Mouse (Mus musculus): ENCODE measurements around the gene Slc17a9. TPM values are rescaled to one million over a fixed set of nuclear protein-coding genes. Genes with fewer than 3 reads are reported as not detected.

Gene Slc17a9
- under 1 TPM in 1 of 2 experiments, not detected in 1; 0.38 TPM for total RNA-seq (2021)

- intact Hi-C loops (cut with DNase I), result no loop called here
- DNase-seq, result peak; percentile 47 to 61
These were observed at the start of gene Slc17a9 for GRCm38 (mm10) chr2:180724585-180725413. Gene Slc17a9, plus strand, starts transcription at chr2:180725263.

DNA sequence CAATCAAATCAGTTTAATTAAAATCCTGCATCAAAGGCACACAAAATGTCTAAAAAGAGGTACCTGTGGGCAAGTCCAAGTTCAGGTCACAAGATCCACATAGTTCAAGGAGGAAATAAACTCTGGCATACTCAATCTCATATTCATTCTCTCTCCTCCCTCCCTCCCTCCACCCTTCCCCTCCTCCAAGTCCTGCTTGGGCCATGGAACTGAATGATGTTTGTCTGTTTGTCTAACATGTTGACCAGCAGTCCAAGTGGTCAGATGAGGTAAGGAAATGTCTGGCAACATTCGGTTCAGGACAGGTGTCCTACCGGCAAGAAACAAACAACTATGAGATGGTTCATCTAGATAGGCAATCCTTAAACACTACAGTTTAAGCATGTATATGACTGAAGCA, 48.4 kb upstream of the Slc17a9 start:
- no peak for DNase-seq
- intact Hi-C loops (cut with DNase I), result no loop called here

DNA sequence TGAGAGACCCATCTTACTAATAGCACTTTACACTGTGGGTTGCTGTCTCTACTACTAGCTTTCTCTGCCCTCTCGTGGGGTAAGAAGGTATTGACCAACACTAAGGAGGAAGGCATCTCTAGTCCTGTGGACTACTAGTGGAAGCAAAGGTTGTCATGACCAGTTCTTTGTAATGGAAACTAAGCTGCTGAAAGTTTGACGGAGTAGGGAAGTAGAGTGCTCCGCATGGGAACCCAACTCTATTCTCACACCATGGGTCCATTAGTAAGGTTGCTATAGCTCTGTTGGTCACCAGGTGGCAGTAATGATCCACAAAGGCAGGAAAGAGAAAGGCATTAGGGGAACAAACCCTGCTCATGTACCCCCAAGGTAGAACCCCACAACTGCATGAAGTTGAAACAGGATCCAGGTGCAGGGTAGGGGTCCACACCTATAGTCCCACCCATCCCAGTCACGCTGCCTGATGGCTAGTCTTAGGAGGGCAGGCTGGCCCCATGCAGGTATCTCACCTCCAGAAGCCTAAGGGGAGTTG, 46.4 kb upstream of the Slc17a9 start:
- DNase-seq, result peak; percentile 72 to 75
- intact Hi-C loops (cut with DNase I), result loop anchor here (1.0 to 2.0 kb wide), 2 partner anchors 32 to 67 kb away; partner anchors contain the start of gene Gid8

DNA sequence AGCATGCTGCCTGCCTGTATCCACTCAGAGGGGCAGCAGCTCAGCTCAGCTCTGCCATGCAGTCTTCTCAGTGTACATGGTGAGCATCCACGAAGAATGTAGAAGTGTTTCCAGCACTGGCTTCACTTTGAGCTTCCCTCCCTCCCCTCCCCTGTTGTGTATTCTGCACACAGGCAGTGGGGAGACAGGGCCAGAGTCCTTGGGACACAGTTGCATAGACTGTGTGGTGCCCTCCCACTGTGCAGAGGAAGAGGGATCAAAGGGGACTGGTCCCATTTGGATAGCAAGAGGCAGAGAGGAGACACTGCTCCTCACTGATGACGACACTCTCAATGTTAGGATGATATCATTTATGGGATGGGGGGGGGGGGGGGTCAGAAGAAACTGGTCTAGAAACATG, 43.8 kb upstream of the Slc17a9 start:
- DNase-seq, result no peak
- intact Hi-C loops (cut with DNase I), result no loop called here

- intact Hi-C loops (cut with DNase I), result no loop called here
- no peak for DNase-seq
These were observed 41.5 kb upstream of the Slc17a9 start for GRCm38 (mm10) chr2:180683524-180683923.

DNA sequence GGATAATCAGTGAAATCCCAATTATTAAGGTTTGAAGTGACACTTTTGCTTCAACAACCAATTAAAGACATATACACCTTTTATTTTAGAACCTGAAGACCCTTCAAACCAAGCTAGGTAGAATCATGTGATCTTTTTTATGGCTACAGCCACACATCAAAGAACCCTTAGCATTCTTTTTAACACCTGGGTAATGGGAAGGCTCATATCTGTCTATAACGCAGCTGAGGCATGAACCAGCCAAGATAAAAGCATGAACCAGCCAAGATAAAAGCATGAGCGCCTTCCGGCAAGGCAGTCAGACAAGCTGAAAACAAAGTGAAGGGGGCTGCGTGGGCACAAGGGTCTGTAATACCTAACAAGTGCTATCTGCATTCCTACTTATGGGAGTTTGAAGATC, 41.0 kb upstream of the Slc17a9 start:
- no peak for DNase-seq
- intact Hi-C loops (cut with DNase I), result no loop called here

GRCm38 (mm10) chr2:180689841-180690240, 35.2 kb upstream of the Slc17a9 start:
- intact Hi-C loops (cut with DNase I), result no loop called here
- DNase-seq, result no peak

DNA sequence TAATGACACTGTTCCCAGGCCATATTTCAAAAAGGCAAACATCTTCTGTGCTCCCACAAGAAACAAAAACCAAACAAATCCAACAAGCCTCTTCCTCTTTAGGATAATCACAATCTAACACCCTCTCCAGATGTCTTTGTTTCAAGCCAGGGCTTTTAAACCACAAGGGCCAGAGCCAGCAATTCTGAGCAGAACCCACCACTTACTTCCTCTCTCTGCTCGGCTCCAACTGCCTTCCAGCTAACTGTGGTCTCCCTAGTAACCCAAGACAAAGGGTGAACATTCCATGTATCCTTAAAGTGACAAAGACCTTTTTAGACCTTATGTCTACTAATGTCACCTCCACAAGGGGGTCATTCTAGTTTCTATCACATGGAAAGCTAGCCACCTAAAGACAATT, 32.4 kb upstream of the Slc17a9 start:
- peak; percentile 28 to 47 for DNase-seq
- intact Hi-C loops (cut with DNase I), result loop anchor here (2.0 kb wide), 1 partner anchor 16 kb away; the partner anchor contains the start of gene Dido1

DNA sequence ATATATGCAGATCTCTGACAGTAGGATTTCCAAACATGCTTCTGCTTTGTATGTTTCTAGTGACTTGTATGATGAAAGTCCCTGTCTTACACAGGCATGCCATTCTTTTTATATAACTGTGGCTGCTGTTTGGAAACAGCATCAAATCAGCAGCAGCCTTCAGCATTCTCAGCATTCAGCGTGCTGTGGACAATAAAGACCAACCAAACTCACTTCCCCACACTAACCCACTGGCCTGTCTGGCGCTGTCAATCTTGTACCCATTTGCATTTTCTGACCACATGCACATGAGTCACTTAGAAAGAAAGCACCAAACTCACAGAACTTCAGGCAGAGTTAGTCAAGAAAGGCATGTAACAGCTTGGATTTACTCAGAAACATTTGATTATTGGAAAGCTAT, 29.9 kb upstream of the Slc17a9 start:
- no peak for DNase-seq
- intact Hi-C loops (cut with DNase I), result no loop called here

GRCm38 (mm10) chr2:180700457-180700856, 24.6 kb upstream of the Slc17a9 start:
- intact Hi-C loops (cut with DNase I), result loop anchor here (10.0 kb wide), 1 partner anchor 426 kb away; the partner anchor contains the start of gene Cables2
- DNase-seq, result no peak

DNA sequence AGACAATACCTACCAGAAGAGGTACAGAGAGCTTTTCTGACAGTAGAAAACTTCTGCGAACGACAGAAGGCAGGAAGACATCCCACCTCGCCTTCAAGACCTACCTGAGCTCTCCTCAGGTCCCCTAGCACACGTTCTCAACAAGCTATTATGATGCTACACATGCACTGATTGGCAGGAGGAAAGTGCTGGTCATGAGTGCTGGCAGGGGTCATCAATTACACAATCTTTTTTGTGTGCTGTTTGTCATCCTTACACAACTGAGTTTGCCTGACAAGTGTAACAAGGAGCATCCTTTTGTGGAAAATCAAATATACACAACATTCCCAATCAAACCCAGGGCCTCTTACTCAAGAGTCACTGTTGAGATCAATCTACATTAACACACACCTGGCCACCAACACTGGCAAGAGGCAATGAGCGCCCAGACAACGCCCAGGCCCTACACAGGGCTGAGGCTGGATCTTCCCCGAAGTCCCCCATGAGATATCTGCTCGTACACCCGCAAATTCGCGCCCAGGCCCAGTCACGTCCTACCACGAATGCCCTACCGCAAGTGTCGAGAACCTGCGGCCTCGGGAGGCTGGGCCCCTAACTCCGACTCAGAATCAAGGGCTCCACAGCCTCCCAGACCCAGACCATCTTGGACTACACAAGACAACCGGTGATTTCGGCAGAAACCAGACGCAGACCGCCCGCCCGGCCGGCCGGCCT, 23.9 kb upstream of the Slc17a9 start:
- no peak for DNase-seq
- intact Hi-C loops (cut with DNase I), result loop anchor here (10.0 kb wide), 1 partner anchor 426 kb away; the partner anchor contains the start of gene Cables2

DNA sequence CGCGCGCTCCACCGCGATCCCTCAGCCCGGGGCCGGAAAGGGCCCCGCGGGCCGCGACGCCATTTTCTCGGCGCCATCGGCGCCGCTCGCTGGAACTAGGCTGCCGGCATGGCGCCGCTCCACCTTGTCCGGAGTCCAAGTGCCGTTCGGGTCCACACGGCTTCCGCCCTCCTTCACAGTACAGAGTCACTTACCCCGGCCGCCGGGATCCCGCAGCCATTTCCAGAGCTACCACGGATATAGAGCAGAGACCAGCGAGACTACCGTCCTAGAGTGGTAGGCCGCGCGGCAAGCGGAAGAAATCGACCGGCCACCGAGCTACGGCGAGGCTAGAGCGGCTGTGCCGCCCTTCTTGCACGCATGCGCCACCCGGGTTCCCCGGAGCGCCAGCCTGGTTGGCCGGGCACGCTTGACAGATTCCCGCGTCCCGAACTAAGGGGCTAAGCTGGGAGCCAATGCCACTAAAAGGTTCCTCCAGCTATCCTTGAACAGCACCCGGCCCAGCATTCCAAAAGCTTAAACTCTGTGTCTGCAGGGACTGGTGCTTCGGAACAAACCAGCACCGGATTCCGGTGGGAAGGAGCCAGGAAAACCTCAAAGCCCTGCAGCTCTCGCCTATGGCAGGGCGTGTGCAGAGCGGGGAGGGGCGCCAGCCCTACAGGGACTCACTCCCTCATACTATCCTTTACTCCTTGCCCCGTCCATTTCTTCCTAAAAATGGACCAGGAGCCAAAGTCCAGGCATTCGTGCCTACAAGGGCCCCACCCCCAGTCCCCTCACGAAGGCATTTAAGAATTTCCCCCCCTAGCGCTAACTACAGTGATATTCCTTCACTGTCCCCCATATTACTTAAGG, 23.1 kb upstream of the Slc17a9 start:
- peak; percentile 89 to 94 for DNase-seq
- intact Hi-C loops (cut with DNase I), result loop anchor here (10.0 kb wide), 1 partner anchor 427 kb away; the partner anchor contains the start of gene Cables2

- no peak for DNase-seq
- intact Hi-C loops (cut with DNase I), result loop anchor here (10.0 kb wide), 1 partner anchor 428 kb away; the partner anchor contains the start of gene Cables2
These were observed 22.3 kb upstream of the Slc17a9 start for GRCm38 (mm10) chr2:180702701-180703149.

GRCm38 (mm10) chr2:180703175-180703574, 21.9 kb upstream of the Slc17a9 start:
- intact Hi-C loops (cut with DNase I), result loop anchor here (10.0 kb wide), 1 partner anchor 428 kb away; the partner anchor contains the start of gene Cables2
- no peak for DNase-seq

DNA sequence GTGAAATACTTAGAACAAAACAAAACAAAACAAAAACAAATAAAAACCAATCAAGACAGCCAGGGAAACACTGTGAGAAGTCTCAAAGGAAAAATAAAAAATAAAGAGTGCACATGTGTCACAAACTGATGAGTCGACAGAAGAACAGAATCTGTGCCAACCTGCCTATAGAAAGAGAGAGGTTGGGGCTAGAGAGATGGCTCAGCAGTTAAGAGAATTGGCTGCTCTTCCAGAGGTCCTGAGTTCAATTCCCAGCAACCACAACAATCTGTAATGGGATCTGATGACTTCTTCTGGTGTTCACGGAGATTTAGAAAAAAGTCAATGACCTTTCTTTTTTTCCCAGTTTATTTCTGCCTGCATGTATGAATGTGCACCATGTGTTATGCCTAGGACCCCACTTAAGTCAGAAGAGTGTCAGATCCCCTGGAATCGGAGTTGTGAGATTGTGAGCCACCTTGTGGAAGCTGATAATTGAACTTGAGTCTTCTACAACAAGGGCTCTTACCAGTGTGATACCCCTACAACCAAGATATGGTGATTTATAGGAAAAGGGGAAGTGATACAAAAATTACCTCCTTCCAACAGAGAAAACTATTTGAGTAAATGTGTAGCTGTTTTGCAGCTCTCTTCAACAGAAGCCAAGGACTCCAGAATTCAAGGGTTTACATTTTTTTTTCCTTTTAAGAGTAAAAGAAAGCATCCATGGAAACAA, 21.3 kb upstream of the Slc17a9 start:
- intact Hi-C loops (cut with DNase I), result loop anchor here (10.0 kb wide), 1 partner anchor 429 kb away; the partner anchor contains the start of gene Cables2
- no peak for DNase-seq

GRCm38 (mm10) chr2:180704591-180704990, 20.5 kb upstream of the Slc17a9 start:
- intact Hi-C loops (cut with DNase I), result loop anchor here (10.0 kb wide), 1 partner anchor 430 kb away; the partner anchor contains the start of gene Cables2
- peak; percentile 61 to 69 for DNase-seq

DNA sequence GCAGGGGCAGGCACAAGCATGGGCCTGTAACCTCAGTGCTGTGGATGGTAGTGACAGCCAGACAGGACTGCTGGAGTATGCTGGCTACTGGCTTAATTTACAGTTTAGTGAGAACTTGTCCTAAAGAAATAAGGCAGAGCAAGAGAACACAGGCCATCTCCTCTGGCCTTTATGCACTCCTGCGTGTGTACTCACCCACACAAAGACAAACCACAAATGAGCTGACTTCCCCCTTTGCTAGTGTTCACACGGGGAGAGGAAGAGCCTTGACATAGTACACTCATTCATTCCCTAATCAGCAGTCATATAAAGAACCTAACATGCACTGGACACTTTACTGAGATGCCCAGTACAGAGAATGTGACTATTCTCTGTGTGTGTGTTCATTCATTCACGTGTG, 20.0 kb upstream of the Slc17a9 start:
- intact Hi-C loops (cut with DNase I), result loop anchor here (10.0 kb wide), 1 partner anchor 430 kb away; the partner anchor contains the start of gene Cables2
- no peak for DNase-seq

- DNase-seq, result no peak
- intact Hi-C loops (cut with DNase I), result loop anchor here (10.0 kb wide), 1 partner anchor 431 kb away; the partner anchor contains the start of gene Cables2
These were observed 19.1 kb upstream of the Slc17a9 start for GRCm38 (mm10) chr2:180705975-180706374.

Measured in heart, postnatal 36 days (tissue).